ENCODE assay signal across 10 mouse cellular contexts in genomic region chr5:104096078-104096938, GRCm38 (mm10). TPM values are rescaled to one million over a fixed set of nuclear protein-coding genes. Genes with fewer than 3 reads are reported as not detected.
DNase-seq lines count a peak whose midpoint lies in the region; ATAC-seq and TF ChIP-seq lines count a peak whose summit lies in the region.
"Had no signal": no experiment of that assay in that cellular context is flagged by ENCODE, and none has a peak within 500 bp of the region (broad histone marks: within the 10 kb centered on the region; RNA-seq: fewer than 3 reads in every experiment).

No protein-coding gene starts in this region.

- TF ChIP-seq POLR2A in kidney, adult 2 months (IDR thresholded peaks at IDR 0.05; ENCODE audit: low read depth, low read length): no peak

- H3K36me3 ChIP-seq in embryonic facial prominence, embryonic 13.5 days: no peaks in the 10 kb centered on the region
- H3K36me3 ChIP-seq in kidney, adult 2 months (ENCODE audit: control insufficient read depth, insufficient read depth, low read length): no peaks in the 10 kb centered on the region

- ATAC-seq in embryonic facial prominence, embryonic 13.5 days (ENCODE audit: insufficient number of reproducible peaks, insufficient read depth, low FRiP score, low TSS enrichment, low read depth): peak; percentile 56; the same call in 1 of the 2 replicates
- ATAC-seq: CD4-positive, CD25-positive, alpha-beta regulatory T cell, adult 4 months had no signal

- H3K27me3 ChIP-seq in embryonic facial prominence, embryonic 13.5 days: no peaks in the 10 kb centered on the region
- H3K27me3 ChIP-seq in kidney, adult 2 months (replicated peaks; ENCODE audit: control insufficient read depth, insufficient read depth, low read length): no peaks in the 10 kb centered on the region

- 40% methylated on average over 16 of the region's 16 CpGs for WGBS in embryonic facial prominence, embryonic 13.5 days
- WGBS in kidney, adult 2 months: 34% methylated on average over 16 of the region's 16 CpGs

- DNase-seq in heart, adult 18-20 months: peak; percentile 76 to 84
- DNase-seq in heart, postnatal 4 days: no peak
- peak; percentile 64 for DNase-seq in kidney, adult 2 months
- peak; percentile 85 for DNase-seq in lung, postnatal 10 days
- no peak for DNase-seq in testis, postnatal 10 days (ENCODE audit: low spot score)
- DNase-seq in right cerebral cortex, adult 18-20 months: no peak
- DNase-seq in left cerebral cortex, postnatal 14 days (ENCODE audit: low spot score in 2 of 2): no peak

- no peak overlapping the region for H3K4me3 ChIP-seq in embryonic facial prominence, embryonic 13.5 days
- H3K4me3 ChIP-seq in kidney, adult 2 months (ENCODE audit: insufficient read depth, low read depth, low read length): no peak overlapping the region

- no peaks in the 10 kb centered on the region for H3K9me3 ChIP-seq in embryonic facial prominence, embryonic 13.5 days

- peak overlapping the region; percentile 35 for H3K27ac ChIP-seq in embryonic facial prominence, embryonic 13.5 days
- H3K27ac ChIP-seq in kidney, adult 2 months (ENCODE audit: insufficient read depth, low read depth, low read length): peak overlapping the region; percentile 70; the same call in 1 of the 2 replicates

- peaks cover 15% of the 10 kb centered on the region for H3K4me1 ChIP-seq in embryonic facial prominence, embryonic 13.5 days
- no peaks in the 10 kb centered on the region for H3K4me1 ChIP-seq in kidney, adult 2 months (ENCODE audit: control insufficient read depth, insufficient read depth, low read length)

- H3K9ac ChIP-seq in embryonic facial prominence, embryonic 13.5 days: no peak overlapping the region

- no peak for TF ChIP-seq CTCF in kidney, adult 2 months (conservative IDR thresholded peaks at IDR 0.05; ENCODE audit: insufficient read depth, insufficient read length, low read depth, low read length)

- H3K4me2 ChIP-seq in embryonic facial prominence, embryonic 13.5 days: peak overlapping the region; percentile 27

- intact Hi-C loops in left cerebral cortex, postnatal 14 days (cut with DNase I): no loop called here

RNA-seq across cellular contexts. Expression of gene Sparcl1, which starts 17.2 kb away (rescaled TPM):
- 100 to 1,000 TPM; 186 to 203 TPM for total RNA-seq in heart, adult 18-20 months (2021)
- total RNA-seq in heart, postnatal 4 days (2021): 100 to 1,000 TPM; 242 to 250 TPM
- 46.6 and 53.7 TPM in 2 replicates for polyA plus RNA-seq in embryonic facial prominence, embryonic 13.5 days (2015; fragmentation: Nextera tagmentation; extraction: Ambion mirVana)
- polyA plus RNA-seq in kidney, adult 2 months (2012; rRNA removed): 31.6 and 36.4 TPM in 2 replicates
- total RNA-seq in left cerebral cortex, postnatal 14 days (2021): 1,000 to 10,000 TPM; 1,229 to 1,307 TPM
- total RNA-seq: megakaryocyte progenitor cell, adult 5-6 weeks had no signal
- polyA plus RNA-seq: CD4-positive, CD25-positive, alpha-beta regulatory T cell, adult 4 months had no signal

RNA-seq across cellular contexts. Expression of gene Gm17660, which starts 18.9 kb away (rescaled TPM):
- not detected for total RNA-seq in heart, adult 18-20 months (2021)
- total RNA-seq in heart, postnatal 4 days (2021): not detected
- not detected in 2 replicates for polyA plus RNA-seq in embryonic facial prominence, embryonic 13.5 days (2015; fragmentation: Nextera tagmentation; extraction: Ambion mirVana)
- not detected in 2 replicates for polyA plus RNA-seq in kidney, adult 2 months (2012; rRNA removed)
- not detected for total RNA-seq in left cerebral cortex, postnatal 14 days (2021)
- total RNA-seq: megakaryocyte progenitor cell, adult 5-6 weeks had no signal
- polyA plus RNA-seq: CD4-positive, CD25-positive, alpha-beta regulatory T cell, adult 4 months had no signal

RNA-seq across cellular contexts. Expression of gene Nudt9, which starts 50.2 kb away (rescaled TPM):
- 10 to 100 TPM; 56.0 to 56.5 TPM for total RNA-seq in heart, adult 18-20 months (2021)
- 10 to 100 TPM; 43.1 to 44.1 TPM for total RNA-seq in heart, postnatal 4 days (2021)
- polyA plus RNA-seq in embryonic facial prominence, embryonic 13.5 days (2015; fragmentation: Nextera tagmentation; extraction: Ambion mirVana): 63.0 and 64.0 TPM in 2 replicates
- polyA plus RNA-seq in kidney, adult 2 months (2012; rRNA removed): 59.7 and 63.8 TPM in 2 replicates
- total RNA-seq in left cerebral cortex, postnatal 14 days (2021): 10 to 100 TPM; 56.4 to 61.9 TPM

Comparison
In these comparisons a context has a peak if more than half of its experiments do, and no peak if none do; other contexts are left out.
1. DNase-seq: peak in heart, adult 18-20 months (2 of 2), kidney, adult 2 months (single experiment) and lung, postnatal 10 days (single experiment); none in heart, postnatal 4 days (single experiment), testis, postnatal 10 days (single experiment), right cerebral cortex, adult 18-20 months (single experiment) and left cerebral cortex, postnatal 14 days (0 of 2).
2. RNA of gene Sparcl1, which starts 17.2 kb away (total RNA-seq): 1,229 to 1,307 TPM in left cerebral cortex, postnatal 14 days; 242 to 250 TPM in heart, postnatal 4 days and 186 to 203 TPM in heart, adult 18-20 months; every median in the first group is over 4 times any median in the second.